Mouse (Mus musculus): ENCODE measurements around the gene Il22ra1.

The Il22ra1 gene

GRCm38 (mm10) chr4:135771592-135771991 lies 43.6 kb downstream of the Il22ra1 start:
- DNase-seq (ENCODE audit: low read depth) = no peak

GRCm38 (mm10) chr4:135772671-135773070 lies 44.7 kb downstream of the Il22ra1 start:
- DNase-seq (ENCODE audit: low read depth) = no peak

- DNase-seq (ENCODE audit: low read depth) = no peak
These were observed 46.5 kb downstream of the Il22ra1 start for GRCm38 (mm10) chr4:135774496-135774895.

- no peak for DNase-seq (ENCODE audit: low read depth)
These were observed 48.9 kb downstream of the Il22ra1 start for GRCm38 (mm10) chr4:135776850-135777249.

- no peak for DNase-seq (ENCODE audit: low read depth)
These were observed 51.7 kb downstream of the Il22ra1 start for GRCm38 (mm10) chr4:135779661-135780060.

- no peak for DNase-seq (ENCODE audit: low read depth)
These were observed 52.3 kb downstream of the Il22ra1 start for GRCm38 (mm10) chr4:135780255-135780654.

- no peak for DNase-seq (ENCODE audit: low read depth)
These were observed 53.3 kb downstream of the Il22ra1 start for GRCm38 (mm10) chr4:135781304-135781703.

GRCm38 (mm10) chr4:135786581-135786980 lies 58.6 kb downstream of the Il22ra1 start:
- DNase-seq (ENCODE audit: low read depth) = no peak

GRCm38 (mm10) chr4:135787271-135787670 lies 59.3 kb downstream of the Il22ra1 start:
- no peak for DNase-seq (ENCODE audit: low read depth)

- DNase-seq (ENCODE audit: low read depth) = no peak
These were observed 61.2 kb downstream of the Il22ra1 start for GRCm38 (mm10) chr4:135789135-135789534.

- no peak for DNase-seq (ENCODE audit: low read depth)
These were observed 64.8 kb downstream of the Il22ra1 start for GRCm38 (mm10) chr4:135792821-135793220.

- no peak for DNase-seq (ENCODE audit: low read depth)
These were observed 70.0 kb downstream of the Il22ra1 start for GRCm38 (mm10) chr4:135797931-135798330.

- DNase-seq (ENCODE audit: low read depth) = peak; percentile 72
These were observed 73.6 kb downstream of the Il22ra1 start for GRCm38 (mm10) chr4:135801543-135801942.

All from c-Kit-positive CD71-positive TER-119-negative erythroid progenitor cells, embryonic 14.5 days (primary cell).